Mouse (Mus musculus) right cerebral cortex, adult 18-20 months (tissue): Measurements from ENCODE around the gene Akap13.

ENCODE experiments used
- DNase-seq: peaks from one replicate; pipeline ENCODE4 v3.0.0; 2022; ENCODE audit warnings: mixed read lengths

The Akap13 gene

DNA sequence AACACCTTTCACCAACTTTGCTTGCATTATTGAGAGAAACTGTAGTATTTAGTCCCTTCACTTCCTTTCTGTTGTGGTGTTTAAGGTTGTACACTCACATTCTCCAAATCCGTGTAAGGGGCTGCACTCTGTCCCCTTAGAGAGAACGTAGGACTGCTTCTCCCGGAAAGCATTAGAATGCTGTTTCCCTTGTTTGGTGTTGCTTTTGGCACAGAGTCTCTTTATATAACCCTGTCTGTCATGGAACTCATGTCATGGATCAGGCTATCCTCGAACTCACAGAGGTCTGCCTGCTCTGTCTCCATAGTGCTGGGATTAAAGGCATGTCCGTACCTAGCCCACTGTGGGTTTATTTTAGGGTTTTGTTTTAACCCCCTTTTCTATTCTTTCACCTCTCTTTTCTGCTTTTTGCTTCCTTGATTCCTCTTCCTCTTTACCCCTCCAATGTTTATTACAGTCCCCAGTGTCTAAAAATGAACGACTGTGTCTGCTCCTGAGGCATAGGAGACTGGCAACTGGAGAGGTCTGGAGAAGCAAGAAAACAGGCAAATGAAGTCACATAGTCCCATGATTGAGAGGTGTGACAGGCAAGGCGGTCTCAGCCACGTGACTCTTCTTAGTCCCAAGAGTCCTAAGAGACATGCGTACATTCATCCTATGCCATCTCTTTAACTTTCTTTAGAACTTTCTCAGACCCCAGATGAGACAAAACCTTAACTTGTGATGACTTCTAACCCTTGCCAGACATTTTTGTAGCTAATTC, 186.3 kb downstream of the Akap13 start:
- DNase-seq, result no peak

DNA sequence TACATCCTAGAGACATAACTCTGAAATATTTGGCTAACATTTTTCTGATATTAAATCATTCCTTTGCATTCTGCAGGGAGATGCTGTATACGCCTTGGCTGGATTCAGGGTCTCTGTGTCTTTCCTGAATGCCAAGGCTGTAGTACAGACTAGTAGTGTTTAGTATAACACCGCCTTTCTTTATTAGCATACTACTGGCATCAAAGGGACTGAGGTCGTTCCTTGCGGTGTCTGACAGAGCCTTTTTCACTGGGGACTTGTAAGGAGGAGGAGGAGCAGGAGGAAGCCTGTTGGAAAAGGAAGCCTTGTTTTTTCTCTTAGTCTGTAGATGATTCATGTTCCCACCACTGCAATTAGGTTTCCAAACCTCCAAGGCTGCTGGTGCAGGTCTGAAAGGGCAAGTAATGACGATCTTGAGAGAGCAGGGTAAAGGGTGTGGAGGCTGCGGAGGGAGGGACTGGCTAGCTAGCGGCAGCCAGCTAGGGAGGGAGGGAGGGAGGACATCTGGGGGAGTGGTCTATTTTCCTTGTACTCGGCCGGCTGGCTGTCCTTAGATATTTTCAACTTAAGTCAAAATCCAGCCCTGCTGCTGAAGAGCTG, 186.9 kb downstream of the Akap13 start:
- DNase-seq, result peak; percentile 8

DNA sequence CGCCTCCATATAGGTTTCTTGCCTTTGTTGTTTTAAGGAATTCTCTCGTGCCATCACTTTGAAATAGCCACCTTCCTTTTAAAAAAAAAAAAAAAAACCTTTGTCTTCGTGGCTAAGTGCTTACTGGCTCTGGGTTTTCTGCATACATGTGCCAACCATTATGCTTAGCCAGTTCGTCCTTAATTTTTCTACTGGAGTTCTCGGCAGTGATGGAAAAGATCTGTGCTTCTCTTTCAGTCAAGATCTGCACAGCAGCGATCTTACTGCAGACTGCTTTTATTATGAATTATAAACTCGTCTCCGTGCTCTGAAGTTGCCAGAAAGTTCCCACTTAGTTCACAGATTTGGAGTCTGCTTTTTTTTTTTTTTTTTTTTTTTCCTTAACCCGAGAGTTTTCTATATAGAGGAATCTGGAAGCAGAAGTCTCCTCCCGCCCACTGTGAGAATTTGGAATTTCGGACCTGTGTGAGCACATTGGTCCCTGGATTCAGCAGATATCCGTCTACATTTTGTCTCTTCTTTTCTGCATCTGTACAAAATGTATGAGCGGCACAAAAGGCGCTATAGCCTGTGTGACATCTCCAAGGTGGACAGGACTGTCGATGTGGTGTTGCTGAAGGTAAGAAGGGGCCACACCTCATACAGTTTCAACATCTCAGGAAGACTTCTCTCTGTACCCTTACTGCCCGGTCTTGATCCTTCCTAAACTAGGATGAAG, 187.7 kb downstream of the Akap13 start:
- DNase-seq, result no peak

DNA sequence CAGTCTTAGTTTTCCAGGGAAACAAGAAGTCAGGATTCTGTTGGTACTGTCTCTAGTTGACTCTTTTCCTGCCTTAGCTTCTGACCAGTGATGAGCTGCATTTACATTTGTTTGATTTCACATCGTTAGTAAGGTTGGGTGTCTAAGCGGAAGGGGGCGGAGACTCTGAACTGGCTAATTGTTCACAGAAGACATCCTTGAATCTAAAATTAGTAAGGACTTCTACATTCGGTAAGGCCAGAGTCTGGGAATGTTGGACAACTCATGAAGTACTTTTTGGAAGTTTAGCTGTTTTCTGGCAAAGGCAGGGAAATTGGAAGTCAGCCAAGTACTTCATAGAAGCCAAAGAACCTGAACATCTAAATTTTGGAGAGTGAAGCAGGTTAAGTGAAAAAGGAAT, 188.7 kb downstream of the Akap13 start:
- DNase-seq, result no peak

DNA sequence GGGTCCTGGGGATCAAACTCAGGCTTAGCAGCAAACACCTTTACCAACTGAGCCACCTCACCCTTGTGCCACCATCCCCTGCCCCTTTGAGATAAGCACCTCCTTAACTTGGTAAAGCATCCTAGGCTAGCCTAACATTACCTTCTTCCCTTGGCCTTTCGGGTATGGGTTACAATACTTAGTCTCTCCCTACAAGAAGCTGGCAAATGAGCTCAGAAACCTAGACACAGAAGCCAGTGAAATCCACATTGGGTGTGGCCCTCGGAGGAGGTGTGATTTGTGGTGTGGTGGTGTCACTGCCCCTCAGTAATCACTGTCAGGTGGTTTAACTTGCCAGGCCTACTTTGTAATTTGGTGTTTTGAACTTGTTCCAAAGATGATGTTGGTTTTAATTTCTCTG, 189.3 kb downstream of the Akap13 start:
- no peak for DNase-seq

DNA sequence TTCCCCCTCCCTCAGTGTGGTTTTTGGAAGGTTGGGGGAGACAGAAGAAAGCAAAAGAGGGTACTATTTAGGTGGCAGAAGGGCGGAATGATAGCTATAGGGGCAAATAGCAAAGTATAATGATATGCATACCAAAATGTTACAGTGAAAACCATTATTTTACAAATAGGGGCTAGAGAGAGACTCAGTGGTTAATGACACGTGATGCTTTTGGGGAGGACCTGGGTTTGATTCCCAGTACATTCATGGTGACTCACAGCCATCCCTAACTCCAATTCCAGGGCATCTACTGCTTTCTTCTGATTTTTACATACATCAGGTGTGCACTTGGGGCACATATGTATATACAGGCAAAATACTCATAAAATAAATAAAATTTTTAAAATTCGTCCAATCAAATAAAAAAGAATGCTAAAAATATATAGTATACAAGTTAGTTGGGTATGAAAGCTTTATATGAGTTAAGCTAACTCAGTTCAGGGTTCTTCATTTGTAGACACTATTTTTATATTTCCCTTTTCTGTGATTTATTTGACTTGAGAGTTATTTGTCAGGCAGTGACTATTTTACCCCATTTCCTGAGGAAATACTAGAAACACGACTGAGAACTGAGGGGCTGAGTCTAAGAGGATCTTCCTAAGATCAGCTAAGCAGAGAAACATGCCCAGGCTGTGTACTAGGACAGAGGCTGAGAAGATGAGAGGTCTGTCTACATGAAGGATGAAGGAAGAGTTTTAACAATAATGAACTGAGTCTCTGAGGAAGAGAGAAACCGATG, 190.0 kb downstream of the Akap13 start:
- no peak for DNase-seq

DNA sequence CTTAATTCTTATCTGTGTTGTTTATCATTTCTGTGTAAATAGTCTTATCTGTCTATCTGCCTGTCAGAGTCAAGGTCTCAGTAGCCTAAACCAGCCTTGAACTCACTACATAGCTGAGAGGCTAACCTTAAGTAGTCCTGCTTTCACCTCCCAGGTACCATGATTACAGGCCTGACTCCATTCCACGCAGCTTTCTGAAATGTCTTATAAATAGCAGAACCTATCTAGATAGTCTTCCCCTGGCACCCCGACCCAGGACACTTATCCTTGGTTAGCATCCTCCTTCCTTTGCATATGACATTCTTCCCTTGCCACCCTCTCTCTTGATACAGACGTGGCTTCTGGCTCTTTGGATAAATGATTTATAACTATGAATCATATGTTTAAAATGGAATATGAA, 192.7 kb downstream of the Akap13 start:
- DNase-seq, result no peak

DNA sequence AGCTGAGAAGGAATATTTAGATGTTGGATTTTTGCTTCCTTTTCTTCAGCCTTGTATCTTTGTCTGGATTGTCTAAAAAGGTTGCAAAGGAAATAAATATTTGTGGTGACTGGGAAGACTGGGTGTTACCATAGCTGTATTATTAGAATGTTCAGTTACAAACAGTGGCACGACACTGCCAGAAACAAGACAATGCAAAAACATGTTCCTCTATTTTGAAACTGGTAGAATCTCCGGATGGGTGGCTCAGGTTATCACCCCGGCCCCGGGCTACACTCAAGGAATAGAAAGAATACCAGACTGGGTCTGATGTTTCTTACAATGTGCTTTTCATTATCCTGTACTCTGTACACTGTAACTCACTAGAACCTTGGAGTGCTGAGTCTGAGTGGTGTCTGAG, 193.6 kb downstream of the Akap13 start:
- DNase-seq, result no peak

DNA sequence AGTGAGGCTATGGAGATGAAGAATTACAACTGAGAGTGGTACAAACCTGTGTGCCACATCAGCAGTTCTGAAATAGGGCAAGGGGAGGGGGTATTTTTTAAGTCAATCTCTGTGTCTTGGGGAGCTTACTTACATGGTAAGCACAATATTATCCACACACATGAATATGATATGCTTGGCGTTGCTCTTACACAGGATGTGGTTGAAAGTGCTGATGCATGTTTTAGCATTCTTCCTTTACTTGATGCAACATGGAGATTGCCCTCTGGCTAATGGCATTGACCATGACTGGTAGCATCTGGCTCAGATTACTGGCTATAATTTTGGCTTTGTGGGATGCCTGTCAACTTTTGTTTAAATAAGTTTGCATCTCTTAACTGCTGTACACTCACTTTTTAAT, 194.6 kb downstream of the Akap13 start:
- no peak for DNase-seq

DNA sequence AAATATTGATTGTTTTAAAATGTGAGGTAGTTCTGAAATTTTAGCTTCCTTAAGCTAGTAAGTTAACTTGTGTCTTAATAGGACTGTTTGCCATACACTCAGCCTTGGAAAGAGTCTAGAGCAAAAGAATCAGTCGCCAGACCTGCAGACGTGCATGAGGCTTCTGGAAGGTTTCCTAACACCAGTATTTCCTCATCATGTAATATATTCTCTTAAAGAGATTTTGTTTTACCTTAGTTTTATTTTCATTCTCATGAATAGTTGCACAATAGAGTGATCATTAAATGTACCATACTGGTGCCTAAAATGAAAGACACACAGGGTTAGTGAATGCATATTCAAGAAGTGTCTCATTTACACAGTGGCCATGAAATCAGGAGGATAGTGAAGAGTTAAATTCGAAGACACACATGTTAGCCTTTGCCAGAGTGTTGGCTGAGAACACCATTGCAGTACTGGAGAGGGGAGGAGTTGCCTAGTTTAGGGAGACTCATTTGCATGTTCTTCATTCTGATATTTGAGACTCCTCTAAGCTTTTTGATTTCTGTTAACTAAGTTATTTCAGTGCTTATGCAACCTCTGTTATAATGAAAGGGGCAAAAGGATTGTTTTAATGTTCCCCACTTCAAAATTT, 198.5 kb downstream of the Akap13 start:
- DNase-seq, result no peak

DNA sequence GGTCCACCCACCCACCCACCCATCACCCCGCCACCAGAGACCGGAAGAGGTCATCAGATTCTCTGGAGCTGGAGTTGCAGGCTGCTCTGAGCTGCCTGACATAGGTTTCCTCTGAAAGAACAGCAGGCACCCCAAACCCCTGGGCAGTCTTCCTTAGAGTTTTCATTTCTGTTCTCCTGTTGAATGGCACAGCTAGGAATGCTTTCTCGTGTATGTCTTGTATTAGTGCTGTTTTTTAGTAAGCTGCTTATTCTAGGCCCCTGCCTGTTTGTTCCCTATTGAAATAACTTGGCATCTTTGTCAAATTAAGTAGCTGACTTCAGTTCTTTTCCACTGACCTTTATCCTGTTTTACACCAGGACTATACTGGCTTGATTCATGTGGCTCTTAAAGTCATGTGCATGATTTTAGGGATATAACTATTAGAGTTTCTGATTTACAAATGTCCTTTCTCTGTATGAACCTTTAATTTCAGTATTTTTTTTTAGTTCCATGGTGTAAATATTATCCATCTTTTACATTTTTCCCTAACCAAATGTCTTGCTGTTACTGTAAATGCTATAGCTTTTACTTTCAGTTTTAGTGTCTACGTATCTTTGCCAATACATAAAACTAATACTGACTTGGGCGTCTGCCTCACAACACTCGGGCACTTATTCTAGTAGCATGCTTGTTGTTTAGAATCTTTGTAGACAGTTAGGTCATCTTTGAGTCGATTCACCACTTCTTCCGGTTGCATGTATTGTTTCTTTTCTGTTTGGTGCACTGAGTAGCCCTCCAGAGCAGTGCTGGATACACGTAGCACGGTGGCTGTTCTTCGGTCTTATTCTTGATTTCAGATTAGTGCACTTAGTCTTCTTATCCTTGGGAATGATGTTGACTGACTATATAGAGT, 200.1 kb downstream of the Akap13 start:
- no peak for DNase-seq

DNA sequence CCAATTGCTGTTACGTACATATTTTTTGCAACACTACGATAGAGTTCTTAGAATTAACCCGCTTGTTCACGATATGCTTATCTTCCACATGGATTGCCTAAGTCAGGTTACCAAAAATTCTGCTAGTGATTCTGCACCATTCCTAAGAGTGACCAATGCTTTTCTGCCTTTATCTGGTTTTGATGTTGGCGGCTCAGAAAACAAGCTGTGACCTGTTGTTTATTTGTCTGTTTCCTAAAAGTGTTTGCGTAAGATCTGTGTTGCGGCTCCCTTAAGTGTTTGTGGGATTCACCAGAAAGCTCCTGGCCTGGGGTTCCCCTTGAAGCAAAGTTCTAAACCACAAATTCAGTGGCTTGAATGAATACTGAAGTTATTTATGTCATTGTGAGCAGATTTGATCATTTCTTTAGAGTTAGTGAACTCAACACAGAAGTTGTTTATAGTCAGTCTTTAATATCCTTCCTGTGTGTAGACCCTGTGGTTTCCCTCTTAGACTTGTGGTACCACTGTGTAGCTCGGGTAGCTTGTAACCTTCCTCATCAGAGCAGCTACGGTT, 201.0 kb downstream of the Akap13 start:
- DNase-seq, result no peak

DNA sequence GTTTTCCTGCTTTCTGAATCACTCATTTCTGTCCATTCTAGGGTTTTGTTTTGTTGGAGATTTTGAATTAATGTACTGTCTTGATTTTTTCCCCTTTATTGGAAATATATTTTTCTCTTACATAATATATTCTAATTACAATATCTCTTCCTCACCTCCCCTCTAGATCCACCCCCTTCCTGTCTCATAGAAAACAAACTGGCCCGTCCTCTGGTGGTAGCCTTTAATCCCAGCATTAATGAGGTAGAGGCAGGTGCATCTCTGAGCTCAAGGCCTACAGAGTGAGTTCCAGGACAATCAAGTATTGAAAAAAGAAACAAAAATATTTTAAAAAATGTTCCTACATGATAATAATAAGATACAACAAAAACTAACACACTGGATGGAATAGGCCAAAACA, 201.6 kb downstream of the Akap13 start:
- no peak for DNase-seq

DNA sequence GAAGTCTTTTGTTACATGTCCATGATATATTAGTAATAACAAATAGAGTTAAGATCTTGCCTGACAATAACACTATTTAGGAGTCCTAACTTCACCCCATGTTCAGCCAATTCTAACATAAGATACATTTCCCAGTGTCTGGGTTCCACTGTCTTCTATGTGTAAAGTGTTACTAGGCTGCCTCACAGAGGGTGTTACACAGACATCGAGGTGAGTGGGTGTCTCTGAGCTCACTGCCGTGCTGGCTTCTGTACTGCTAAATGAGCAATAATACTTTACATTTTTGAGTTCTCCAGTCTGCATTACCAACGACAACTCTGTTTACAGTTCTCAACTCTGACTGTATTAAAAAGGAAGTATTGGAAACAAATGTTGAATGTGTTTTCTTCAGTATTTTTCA, 209.1 kb downstream of the Akap13 start:
- no peak for DNase-seq

DNA sequence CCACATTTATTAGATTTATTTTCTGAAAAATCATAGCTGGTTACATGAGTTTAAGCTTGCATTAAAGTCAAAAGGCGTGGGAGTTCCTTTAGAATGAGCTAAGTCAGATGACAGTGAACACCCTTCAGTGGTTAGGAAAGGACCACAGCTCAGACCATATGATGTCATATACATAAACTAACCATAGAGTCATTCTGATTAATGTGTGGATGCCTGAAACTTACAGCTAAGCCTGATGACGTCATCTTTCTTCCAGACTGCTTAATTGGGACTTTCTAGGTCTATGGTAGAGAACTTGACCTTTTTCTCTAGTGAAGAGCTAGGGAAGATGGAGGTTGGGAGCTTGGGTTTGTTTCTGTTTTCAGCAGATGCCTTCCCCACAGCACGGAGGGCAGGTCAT, 211.6 kb downstream of the Akap13 start:
- no peak for DNase-seq

DNA sequence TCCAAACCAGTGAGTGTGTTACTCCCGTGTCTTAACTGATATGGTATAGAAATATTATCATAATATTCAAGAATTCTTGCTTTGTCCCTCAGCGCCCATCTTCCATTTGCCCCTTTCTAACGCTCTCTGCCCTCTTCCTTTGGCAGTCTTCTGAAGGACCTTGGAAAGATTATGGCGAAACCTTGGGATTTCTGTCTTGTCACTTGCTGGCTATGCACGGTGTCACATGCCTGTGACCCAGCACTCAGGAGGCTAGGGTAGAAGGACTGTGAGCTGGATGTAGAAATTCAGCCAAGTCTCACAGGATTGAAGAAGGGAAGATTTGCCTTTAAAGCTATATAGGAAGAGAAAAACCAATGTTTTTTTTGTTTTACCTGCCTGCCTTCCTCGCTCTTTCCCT, 212.2 kb downstream of the Akap13 start:
- DNase-seq, result no peak

DNA sequence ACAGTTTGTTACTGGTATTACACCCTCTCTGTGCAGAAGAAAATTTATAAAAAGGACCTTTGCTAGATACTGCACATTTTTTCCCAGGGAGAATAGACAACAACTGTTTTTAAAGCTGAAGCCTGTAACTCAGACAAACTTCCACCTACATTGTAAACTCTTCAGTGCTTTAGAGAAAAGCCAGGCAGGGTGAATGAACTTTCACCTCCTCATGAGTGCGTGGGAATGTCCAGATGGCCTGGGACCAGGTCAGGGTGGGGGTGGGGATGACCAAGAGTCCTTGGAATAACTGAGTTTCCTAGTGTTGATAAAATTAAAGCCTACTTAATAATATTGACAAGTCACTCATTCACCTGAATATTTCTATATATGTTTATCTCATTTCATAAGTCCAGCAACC, 213.1 kb downstream of the Akap13 start:
- DNase-seq, result no peak

DNA sequence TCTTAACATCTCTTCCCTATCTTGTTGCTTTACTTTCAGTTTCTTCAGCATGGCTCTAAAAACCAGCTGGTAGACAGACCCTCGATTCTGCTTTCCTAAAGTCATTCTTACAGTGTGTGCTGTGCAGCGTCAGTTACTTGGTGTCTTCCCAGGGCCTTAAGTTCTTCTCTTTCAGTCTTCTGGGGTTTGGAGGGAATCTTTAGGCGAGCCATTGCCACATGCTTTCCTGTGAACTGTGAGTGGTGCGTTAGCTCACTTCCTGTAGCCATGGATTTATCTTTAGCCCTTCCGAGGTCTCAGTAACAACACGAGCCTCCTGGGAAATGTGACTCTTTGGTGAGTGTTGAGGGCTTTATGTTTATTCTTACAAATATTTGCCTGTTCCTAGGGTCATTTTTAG, 214.1 kb downstream of the Akap13 start:
- no peak for DNase-seq

DNA sequence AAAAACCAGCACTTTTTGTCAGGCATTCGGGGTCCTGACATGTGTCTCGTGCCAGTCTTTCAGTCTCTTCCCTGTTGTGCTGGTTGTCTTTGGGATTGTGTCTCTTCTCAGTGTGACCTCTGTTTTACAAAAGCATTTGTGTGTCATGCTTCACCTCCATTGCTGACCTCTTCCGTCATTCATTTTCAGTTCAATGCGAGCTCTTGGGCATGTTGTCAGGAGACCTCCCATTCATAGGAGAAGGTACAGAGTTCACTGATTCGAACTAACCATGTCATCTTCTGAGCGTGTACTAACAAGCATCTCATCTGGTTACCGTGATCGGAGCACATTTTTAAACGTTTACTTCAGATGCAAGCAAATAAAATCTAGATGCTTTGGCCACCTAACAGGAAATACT, 224.3 kb downstream of the Akap13 start:
- DNase-seq, result no peak

DNA sequence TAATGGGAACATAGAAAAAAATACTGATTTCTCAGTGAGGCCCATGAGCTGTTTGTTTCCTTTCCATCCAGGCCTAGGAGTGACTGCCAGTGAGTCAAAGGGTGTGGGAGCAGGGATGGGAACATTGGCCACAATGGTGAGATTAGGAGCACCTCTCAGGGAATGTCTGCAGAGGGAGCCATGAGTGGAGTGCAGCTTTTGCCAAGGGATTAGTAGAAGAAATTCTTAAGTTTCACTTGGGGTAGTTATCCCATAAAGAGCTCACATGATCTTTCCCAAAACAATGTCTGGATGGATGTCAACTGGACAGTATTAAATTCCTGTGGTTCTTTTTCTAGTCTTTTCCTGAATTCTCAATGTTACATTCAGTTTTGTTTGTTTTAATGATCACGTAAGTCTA, 227.6 kb downstream of the Akap13 start:
- DNase-seq, result no peak

DNA sequence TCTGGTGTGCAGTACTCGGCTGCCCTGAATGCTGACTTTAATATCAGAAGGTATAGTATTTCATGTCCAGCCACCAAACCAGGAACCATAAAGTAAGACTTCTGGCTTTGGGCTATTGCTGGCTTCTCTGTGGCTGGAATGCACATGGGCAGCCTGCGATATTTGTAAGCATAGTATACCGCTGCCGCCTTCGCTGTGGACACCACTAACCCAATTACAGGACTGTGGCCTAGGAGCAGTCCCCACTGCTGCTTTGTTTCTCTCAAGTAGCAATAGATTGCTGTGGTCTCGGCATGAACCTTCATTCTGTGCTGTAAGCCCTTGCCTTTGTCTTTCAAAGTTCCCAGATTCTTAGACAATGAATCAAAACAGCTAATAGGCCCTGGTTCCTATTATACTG, 228.1 kb downstream of the Akap13 start:
- DNase-seq, result no peak

DNA sequence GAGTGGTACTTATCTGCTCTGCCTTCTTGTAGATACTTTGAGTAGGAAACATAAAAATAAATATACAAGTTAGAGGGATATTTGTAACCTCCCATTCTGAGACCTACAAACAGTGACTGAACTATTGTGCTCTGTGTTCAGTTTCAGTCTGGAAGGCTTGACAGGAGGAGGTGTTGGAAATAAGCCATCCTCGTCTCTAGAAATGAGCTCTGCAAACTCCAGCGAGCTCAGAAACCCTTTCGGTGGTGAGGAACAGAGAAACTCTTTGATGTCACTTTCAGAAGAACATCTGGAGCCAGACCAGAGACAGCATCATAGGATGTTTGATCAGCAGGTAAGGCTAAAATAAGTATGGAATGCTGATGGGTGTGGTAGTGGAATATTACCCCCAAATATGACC, 229.6 kb downstream of the Akap13 start:
- no peak for DNase-seq
